Mouse (Mus musculus) hindbrain, embryonic 11.5 days (tissue): ENCODE data around the gene Fam189a2. TPM values are rescaled to one million over a fixed set of nuclear protein-coding genes. Genes with fewer than 3 reads are reported as not detected.

Experiments
- ATAC-seq: fragments of 200-750 bp; cut with Nextera tagmentation; 2 replicates; pipeline ENCODE4 v1.8.0; 2017; ENCODE audit warnings: mild to moderate bottlenecking, moderate TSS enrichment, moderate library complexity; ENCODE audit not compliant: low FRiP score
- DNase-seq: peaks from one replicate; pipeline ENCODE4 v3.0.0-alpha.2; 2015; ENCODE audit warnings: low spot score
- H3K27ac ChIP-seq: fragments of 300-500 bp; sonication (generic); 2 replicates; pipeline ENCODE4 v1.5.1; 2014; ENCODE audit warnings: mild to moderate bottlenecking, low read depth, low read length
- H3K27me3 ChIP-seq: fragments of 300-500 bp; sonication (generic); 2 replicates; pipeline ENCODE4 v1.6.1; 2014; ENCODE audit warnings: mild to moderate bottlenecking, low read length, moderate library complexity, mixed read lengths; ENCODE audit not compliant: control insufficient read depth, insufficient read depth
- H3K36me3 ChIP-seq: fragments of 300-500 bp; sonication (generic); 2 replicates; pipeline ENCODE4 v1.6.1; 2014; ENCODE audit warnings: mild to moderate bottlenecking, low read length, moderate library complexity, mixed read lengths; ENCODE audit not compliant: control insufficient read depth, insufficient read depth
- H3K4me1 ChIP-seq: fragments of 300-500 bp; sonication (generic); replicated peaks from 2 replicates; pipeline ENCODE4 v1.6.1; 2014; ENCODE audit warnings: low read length, mixed read lengths; ENCODE audit not compliant: control insufficient read depth, insufficient read depth
- H3K4me2 ChIP-seq: fragments of 300-500 bp; sonication (generic); replicated peaks from 2 replicates; pipeline ENCODE4 v1.6.1; 2014; ENCODE audit warnings: mild to moderate bottlenecking, low read depth, low read length
- H3K4me3 ChIP-seq: fragments of 300-500 bp; sonication (generic); 2 replicates; pipeline ENCODE4 v1.5.1; 2014; ENCODE audit warnings: low read depth, low read length
- H3K9ac ChIP-seq: fragments of 300-500 bp; sonication (generic); 2 replicates; pipeline ENCODE4 v1.6.1; 2014; ENCODE audit warnings: low read depth, low read length
- H3K9me3 ChIP-seq: fragments of 300-500 bp; sonication (generic); 2 replicates; pipeline ENCODE4 v1.6.1; 2016; ENCODE audit warnings: low read length; ENCODE audit not compliant: control insufficient read depth
- WGBS: fragments of 180-500 bp; shearing (Covaris S2); extraction: QIAGEN DNeasy Blood & Tissue Kit; methylation state at CpG from one replicate; pipeline ENCODE4 v1.1.7; 2014; 5-methylcytosine and 5-hydroxymethylcytosine counted together
- polyA plus RNA-seq: library from polyadenylated mRNA; unstranded; fragments of >200 nt; fragmentation: Nextera tagmentation; extraction: Ambion mirVana; gene quantifications from 2 replicates; pipeline ENCODE4 v1.2.1, GENCODE M21; 2014

The Fam189a2 gene
- polyA plus RNA-seq, 1 experiment from 2014 or later = 0.77 TPM

DNA sequence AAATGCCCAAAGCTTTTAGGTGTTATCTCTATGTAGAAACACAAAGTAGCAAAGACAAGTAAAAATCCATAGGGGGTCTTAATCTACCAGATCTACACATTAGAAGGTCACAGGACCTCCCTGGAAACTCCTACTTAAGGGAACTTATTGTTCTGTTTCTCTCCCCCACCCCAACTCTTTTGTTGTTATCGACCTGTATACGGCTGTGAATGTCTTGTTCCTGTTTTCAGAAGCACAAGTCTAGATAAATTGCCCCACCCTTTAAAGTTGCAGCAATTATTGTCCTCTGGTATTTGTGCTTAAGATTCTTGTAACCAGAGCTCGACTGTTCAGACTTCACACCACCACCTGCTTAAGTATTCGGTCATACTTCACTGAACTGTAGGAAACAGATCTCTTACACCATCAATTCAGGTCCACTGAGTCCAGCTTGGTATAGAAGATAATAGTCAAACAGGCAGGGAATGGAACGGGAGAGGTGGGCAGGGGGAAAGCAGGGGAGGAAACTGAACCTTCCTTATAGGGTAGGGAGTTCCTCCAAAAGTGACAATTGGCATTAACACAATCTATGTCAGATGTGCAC, 1.9 kb upstream of the Fam189a2 start:
- no peaks in the 10 kb centered on the region; the same call in 1 of the 2 replicates for H3K4me1 ChIP-seq

DNA sequence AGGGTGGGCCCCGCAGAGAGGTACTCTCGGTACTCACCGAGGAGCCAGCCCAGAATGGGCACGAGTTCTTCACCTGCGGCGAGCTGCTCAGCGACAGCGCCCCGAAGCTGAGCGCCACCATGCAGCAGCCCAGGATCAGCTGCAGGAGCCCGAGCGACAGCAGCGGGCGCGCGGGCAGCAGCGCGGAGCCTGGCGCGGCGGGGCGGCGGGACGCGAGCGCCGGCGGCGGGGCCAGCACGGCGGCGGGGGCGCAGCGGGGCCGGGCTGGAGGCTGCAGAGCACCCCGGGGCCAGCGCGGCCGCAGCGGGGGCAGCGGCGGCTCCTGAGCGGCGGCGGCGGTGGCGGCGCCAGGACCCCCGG, 328 bp downstream of the Fam189a2 start:
- Histone ChIP-seq H3K27ac (no peak overlapping the region), H3K36me3 (no peaks in the 10 kb centered on the region), H3K4me2 (peak overlapping the region; percentile 90), H3K4me3 (peak overlapping the region; percentile 55), H3K27me3 (peaks cover 11% of the 10 kb centered on the region; the same call in 1 of the 2 replicates), H3K4me1 (no peaks in the 10 kb centered on the region; the same call in 1 of the 2 replicates), H3K9ac (peak overlapping the region; percentile 72), H3K9me3 (no peaks in the 10 kb centered on the region)
- peak; percentile 50 for DNase-seq
- ATAC-seq = peak; percentile 34; the same call in 1 of the 2 replicates
- 1% methylated on average over 35 of the region's 49 CpGs for WGBS

More for the DNA sequence above, 1.9 kb upstream of the Fam189a2 start:
- 46% methylated on average over 5 of the region's 5 CpGs for WGBS
- Histone ChIP-seq H3K27ac (no peak overlapping the region), H3K4me3 (no peak overlapping the region), H3K36me3 (no peaks in the 10 kb centered on the region), H3K9me3 (no peaks in the 10 kb centered on the region), H3K4me2 (no peak overlapping the region), H3K27me3 (peaks cover 11% of the 10 kb centered on the region; the same call in 1 of the 2 replicates), H3K9ac (no peak overlapping the region)
- ATAC-seq = no peak
- no peak for DNase-seq

DNA sequence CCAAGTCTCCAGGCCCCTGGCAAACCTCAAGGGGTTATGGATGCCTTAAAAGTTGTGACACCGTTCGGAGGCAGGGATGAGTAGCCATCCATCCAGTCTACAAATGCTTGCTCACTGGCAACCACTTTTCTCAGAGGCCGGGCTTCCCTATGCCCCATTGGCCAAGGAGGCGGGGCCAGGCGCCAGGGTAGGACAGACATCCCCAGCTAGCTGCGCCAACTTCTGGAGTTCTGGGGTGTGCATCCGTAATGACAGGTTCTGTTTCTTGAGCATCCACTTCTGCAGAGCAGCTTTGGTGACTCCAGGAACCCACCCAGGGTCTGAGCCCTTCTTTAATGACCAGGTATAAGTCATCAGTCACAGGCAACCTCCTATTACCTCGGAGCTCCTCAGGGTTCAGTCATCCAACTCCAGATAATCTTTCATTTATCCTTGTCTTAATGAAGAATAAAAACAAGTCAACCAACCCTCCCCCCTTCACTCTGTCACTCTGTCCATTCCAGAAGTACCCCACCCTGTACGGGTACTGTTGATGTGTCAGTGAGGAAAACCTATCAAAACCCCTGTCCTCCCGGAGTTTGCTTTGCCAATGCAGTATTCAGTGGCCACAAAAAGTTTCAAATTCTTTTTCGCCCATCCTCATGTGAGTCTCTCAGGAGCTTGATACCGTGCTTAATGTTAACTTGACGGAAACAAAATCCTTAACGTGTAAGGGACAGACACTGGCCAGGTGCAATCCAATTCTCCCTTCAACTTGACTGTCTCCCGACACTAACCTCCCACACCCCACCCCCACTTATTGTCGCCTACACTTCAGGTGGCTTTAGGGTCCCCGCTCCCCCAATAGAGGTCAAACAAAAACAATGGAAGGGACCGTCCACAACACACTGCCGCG, 956 bp downstream of the Fam189a2 start:
- peak overlapping the region; percentile 55 for H3K4me3 ChIP-seq
- H3K9me3 ChIP-seq = no peaks in the 10 kb centered on the region
- peak overlapping the region; percentile 72 for H3K9ac ChIP-seq
- H3K4me1 ChIP-seq = no peaks in the 10 kb centered on the region; the same call in 1 of the 2 replicates
- H3K4me2 ChIP-seq = peak overlapping the region; percentile 90
- no peak overlapping the region for H3K27ac ChIP-seq
- ATAC-seq = peak; percentile 26
- H3K27me3 ChIP-seq = peaks cover 11% of the 10 kb centered on the region; the same call in 1 of the 2 replicates
- peak; percentile 33 for DNase-seq
- 16% methylated on average over 20 of the region's 20 CpGs for WGBS
- no peaks in the 10 kb centered on the region for H3K36me3 ChIP-seq

DNA sequence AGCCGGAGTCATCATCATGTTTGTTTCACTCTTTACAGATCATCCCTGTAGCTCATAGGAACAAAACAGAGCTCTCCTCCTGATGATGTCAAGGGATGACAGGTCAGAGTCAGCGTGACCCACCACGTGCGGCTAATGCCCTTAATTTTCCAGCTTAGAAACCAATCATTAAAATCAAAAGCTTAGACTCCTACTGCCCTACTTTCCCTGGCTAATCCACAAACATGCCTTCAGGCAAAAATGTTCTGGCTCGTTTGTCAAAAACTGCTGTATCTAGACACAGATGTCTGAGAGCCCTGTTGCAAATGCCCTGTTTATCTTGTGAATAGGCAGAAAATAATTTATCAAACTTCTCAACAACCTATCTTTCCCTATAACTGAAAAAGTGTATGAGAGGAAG, 4.9 kb downstream of the Fam189a2 start:
- Histone ChIP-seq H3K36me3 (no peaks in the 10 kb centered on the region), H3K9me3 (no peaks in the 10 kb centered on the region), H3K4me1 (peaks cover 2% of the 10 kb centered on the region; the same call in 1 of the 2 replicates), H3K4me3 (no peak overlapping the region), H3K27ac (no peak overlapping the region), H3K27me3 (peaks cover 8% of the 10 kb centered on the region; the same call in 1 of the 2 replicates), H3K4me2 (no peak overlapping the region), H3K9ac (no peak overlapping the region)
- ATAC-seq (no peak), DNase-seq (no peak)
- 65% methylated on average over 5 of the region's 5 CpGs for WGBS

DNA sequence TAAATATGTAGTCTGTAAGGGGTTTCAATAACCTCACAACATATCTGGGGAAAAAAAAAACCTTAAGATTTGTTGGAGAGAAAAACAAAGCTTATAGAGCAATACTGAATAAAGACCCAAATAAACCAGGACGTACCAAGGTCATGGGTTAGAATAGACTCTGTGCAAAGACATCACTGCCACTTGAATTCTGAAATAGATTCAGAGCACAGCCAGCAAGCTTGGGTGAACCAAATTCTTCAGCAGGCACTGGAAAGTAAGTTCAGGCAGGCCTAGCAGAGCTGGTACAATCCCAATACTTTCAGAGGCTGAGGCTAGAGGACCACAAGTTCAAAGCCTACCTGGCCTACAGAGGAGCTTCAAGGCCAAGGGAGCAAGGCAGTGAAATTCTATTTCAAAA, 6.2 kb downstream of the Fam189a2 start:
- DNase-seq (no peak), ATAC-seq (no peak)
- peaks cover 2% of the 10 kb centered on the region; the same call in 1 of the 2 replicates for H3K4me1 ChIP-seq
- no peaks in the 10 kb centered on the region for H3K36me3 ChIP-seq
- no peaks in the 10 kb centered on the region for H3K9me3 ChIP-seq
- no peak overlapping the region for H3K4me2 ChIP-seq
- no peak overlapping the region for H3K9ac ChIP-seq
- no peak overlapping the region for H3K27ac ChIP-seq
- peaks cover 6% of the 10 kb centered on the region; the same call in 1 of the 2 replicates for H3K27me3 ChIP-seq
- no peak overlapping the region for H3K4me3 ChIP-seq
- WGBS = 44% methylated on average over 1 of the region's 1 CpGs

DNA sequence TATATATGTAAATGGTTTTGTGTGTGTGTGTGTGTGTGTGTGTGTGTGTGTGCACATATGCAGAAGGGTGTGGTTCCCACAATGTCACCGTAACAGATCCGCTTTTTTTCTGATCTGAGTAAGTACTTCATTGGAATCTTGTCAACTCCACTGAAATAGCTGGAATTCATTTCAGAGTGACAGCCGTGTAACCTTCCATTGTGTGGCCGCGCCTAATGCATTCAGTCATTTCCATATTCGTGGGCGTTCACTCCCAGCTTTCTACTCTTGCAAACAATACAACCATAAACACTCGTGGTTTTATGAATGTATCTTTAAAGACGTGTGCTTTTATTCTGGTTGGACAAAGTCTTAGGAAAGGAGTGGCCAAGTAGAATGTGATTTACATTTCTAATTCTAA, 6.7 kb downstream of the Fam189a2 start:
- Histone ChIP-seq H3K4me2 (no peak overlapping the region), H3K4me1 (0 out of 2 replicates have a peak, but pooled peaks cover 2% of the 10 kb centered on the region), H3K27ac (no peak overlapping the region), H3K4me3 (no peak overlapping the region), H3K9me3 (no peaks in the 10 kb centered on the region), H3K9ac (no peak overlapping the region), H3K36me3 (no peaks in the 10 kb centered on the region), H3K27me3 (peaks cover 2% of the 10 kb centered on the region; the same call in 1 of the 2 replicates)
- ATAC-seq (peak; percentile 67), DNase-seq (peak; percentile 59)
- WGBS = 36% methylated on average over 9 of the region's 9 CpGs

DNA sequence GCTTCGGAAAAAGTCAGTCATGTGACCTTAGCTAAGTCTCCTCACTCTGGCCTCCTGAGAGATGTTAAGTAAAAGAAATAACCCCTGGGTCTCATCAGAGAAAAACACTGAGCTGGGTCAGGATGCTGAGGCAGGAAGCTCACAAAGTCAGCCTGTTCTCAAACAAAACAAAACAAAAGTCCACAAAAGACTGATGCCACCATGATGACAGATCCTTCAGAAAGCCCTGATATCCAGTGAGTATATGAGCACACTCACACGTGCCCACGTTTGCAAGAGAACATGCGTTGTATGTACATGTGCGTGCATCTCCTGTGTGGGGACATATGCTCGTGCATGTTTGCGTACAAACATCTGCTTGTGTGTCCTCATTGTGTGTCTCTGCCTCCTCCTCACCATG, 7.5 kb downstream of the Fam189a2 start:
- Histone ChIP-seq H3K4me2 (no peak overlapping the region), H3K36me3 (no peaks in the 10 kb centered on the region), H3K9ac (no peak overlapping the region), H3K27ac (no peak overlapping the region), H3K27me3 (no peaks in the 10 kb centered on the region; the same call in 1 of the 2 replicates), H3K4me3 (no peak overlapping the region), H3K4me1 (0 out of 2 replicates have a peak, but pooled peaks cover 2% of the 10 kb centered on the region), H3K9me3 (no peaks in the 10 kb centered on the region)
- ATAC-seq (no peak), DNase-seq (no peak)
- 83% methylated on average over 7 of the region's 7 CpGs for WGBS

DNA sequence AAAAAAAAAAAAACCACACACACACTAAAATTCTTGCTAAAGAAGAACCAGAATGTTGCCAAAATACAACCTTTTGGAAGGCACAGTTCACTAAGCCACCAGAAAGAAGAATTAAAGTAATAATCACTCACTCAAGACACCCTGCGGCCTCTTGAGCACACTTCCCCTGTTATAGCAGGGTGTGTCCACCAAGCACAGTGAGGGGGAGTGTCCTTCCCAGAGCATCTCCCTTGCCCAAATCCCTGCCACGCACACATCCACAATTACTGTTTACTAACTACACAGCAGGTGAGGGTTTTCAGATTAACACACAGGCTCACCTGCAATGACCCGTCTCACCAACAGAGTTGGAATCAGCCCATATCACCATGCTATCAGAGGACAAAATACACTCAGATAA, 8.0 kb downstream of the Fam189a2 start:
- Histone ChIP-seq H3K4me3 (no peak overlapping the region), H3K36me3 (no peaks in the 10 kb centered on the region), H3K27ac (no peak overlapping the region), H3K4me2 (no peak overlapping the region), H3K27me3 (no peaks in the 10 kb centered on the region; the same call in 1 of the 2 replicates), H3K9me3 (no peaks in the 10 kb centered on the region), H3K4me1 (0 out of 2 replicates have a peak, but pooled peaks cover 2% of the 10 kb centered on the region), H3K9ac (no peak overlapping the region)
- DNase-seq = no peak
- ATAC-seq = no peak
- WGBS = 80% methylated on average over 3 of the region's 3 CpGs
